Mouse (Mus musculus): ENCODE measurements around the gene Polr1e. TPM values are rescaled to one million over a fixed set of nuclear protein-coding genes. Genes with fewer than 3 reads are reported as not detected.
"Not testable (repeated sequence)": the region's sequence is repeated elsewhere in the genome, so short reads cannot be mapped to it uniquely, and the experiment has no call there.

Gene Polr1e
- total and polyA plus RNA-seq, 2 experiments from 2014 or later: 46.7 to 71.2 TPM

DNA sequence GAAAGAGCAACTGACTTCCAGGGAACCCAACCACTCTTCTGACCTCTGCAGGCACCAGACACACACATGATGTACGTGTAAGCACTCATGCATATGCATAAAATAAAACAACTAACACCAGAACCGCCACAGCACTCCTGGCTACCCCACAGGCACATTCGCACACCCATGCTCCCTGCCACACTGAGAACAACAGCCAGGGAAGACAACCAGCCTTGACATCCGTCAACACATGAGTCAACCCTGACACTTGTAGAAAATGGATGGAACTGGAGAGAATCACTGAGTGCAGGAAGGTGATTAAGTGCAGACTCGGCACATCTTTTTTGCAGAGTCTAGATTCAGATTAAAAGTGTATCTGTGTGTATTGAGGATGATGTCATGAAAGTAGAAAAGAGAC, 18.2 kb downstream of the Polr1e start:
- Histone ChIP-seq H3K4me1 (ENCODE audit: control insufficient read depth, insufficient read depth) (peaks cover 7% of the 10 kb centered on the region), H3K9me3 (replicated peaks; ENCODE audit: control insufficient read depth, low read length) (no peaks in the 10 kb centered on the region), H3K9ac (replicated peaks; ENCODE audit: low read depth, low read length) (no peak overlapping the region), H3K4me3 (ENCODE audit: low read depth, low read length) (no peak overlapping the region), H3K27me3 (ENCODE audit: control insufficient read depth, insufficient read depth, low read length) (no peaks in the 10 kb centered on the region), H3K27ac (ENCODE audit: low read depth) (peak overlapping the region; percentile 97), H3K36me3 (replicated peaks; ENCODE audit: control insufficient read depth, insufficient read depth, low read length) (peaks cover 53% of the 10 kb centered on the region), H3K4me2 (ENCODE audit: low read depth, low read length) (no peak overlapping the region)
- ATAC-seq (ENCODE audit: insufficient read depth, low read depth): no peak
- DNase-seq (ENCODE audit: low spot score): no peak
- WGBS: 83% methylated on average over 5 of the region's 5 CpGs
- TF ChIP-seq EP300 (IDR thresholded peaks at IDR 0.05; ENCODE audit: low read depth): no peak
- no peak for TF ChIP-seq CTCF (IDR thresholded peaks at IDR 0.05; ENCODE audit: low read depth)

GRCm38 (mm10) chr4:45037455-45038410, 19.4 kb downstream of the Polr1e start:
- DNase-seq (ENCODE audit: low spot score) (peak; percentile 89), ATAC-seq (ENCODE audit: insufficient read depth, low read depth) (peak; percentile 90)
- Histone ChIP-seq H3K9me3 (replicated peaks; ENCODE audit: control insufficient read depth, low read length) (no peaks in the 10 kb centered on the region), H3K36me3 (replicated peaks; ENCODE audit: control insufficient read depth, insufficient read depth, low read length) (peaks cover 48% of the 10 kb centered on the region), H3K27ac (ENCODE audit: low read depth) (peak overlapping the region; percentile 97), H3K4me1 (ENCODE audit: control insufficient read depth, insufficient read depth) (peaks cover 7% of the 10 kb centered on the region), H3K4me2 (ENCODE audit: low read depth, low read length) (no peak overlapping the region), H3K9ac (replicated peaks; ENCODE audit: low read depth, low read length) (no peak overlapping the region), H3K27me3 (ENCODE audit: control insufficient read depth, insufficient read depth, low read length) (no peaks in the 10 kb centered on the region), H3K4me3 (ENCODE audit: low read depth, low read length) (no peak overlapping the region)
- 35% methylated on average over 13 of the region's 13 CpGs for WGBS
- TF ChIP-seq CTCF (IDR thresholded peaks at IDR 0.05; ENCODE audit: low read depth) (no peak), EP300 (IDR thresholded peaks at IDR 0.05; ENCODE audit: low read depth) (peak; percentile 91)

- peak overlapping the region; percentile 97 for H3K27ac ChIP-seq (ENCODE audit: low read depth)
- H3K27me3 ChIP-seq (ENCODE audit: control insufficient read depth, insufficient read depth, low read length): not testable (repeated sequence)
- WGBS: 38% methylated on average over 8 of the region's 8 CpGs
Observed at GRCm38 (mm10) chr4:45038879-45039278, 20.5 kb downstream of the Polr1e start.

GRCm38 (mm10) chr4:45039546-45039945, 21.2 kb downstream of the Polr1e start:
- ATAC-seq (ENCODE audit: insufficient read depth, low read depth); H3K9me3 ChIP-seq (replicated peaks; ENCODE audit: control insufficient read depth, low read length); H3K4me1 ChIP-seq (ENCODE audit: control insufficient read depth, insufficient read depth): not testable (repeated sequence)

More at GRCm38 (mm10) chr4:45038879-45039278, 20.5 kb downstream of the Polr1e start:
- H3K9me3 ChIP-seq (replicated peaks; ENCODE audit: control insufficient read depth, low read length); H3K9ac ChIP-seq (replicated peaks; ENCODE audit: low read depth, low read length); H3K4me1 ChIP-seq (ENCODE audit: control insufficient read depth, insufficient read depth); ATAC-seq (ENCODE audit: insufficient read depth, low read depth); H3K4me2 ChIP-seq (ENCODE audit: low read depth, low read length); H3K4me3 ChIP-seq (ENCODE audit: low read depth, low read length); DNase-seq (ENCODE audit: low spot score): not testable (repeated sequence)
- peaks cover 45% of the 10 kb centered on the region for H3K36me3 ChIP-seq (replicated peaks; ENCODE audit: control insufficient read depth, insufficient read depth, low read length)
- TF ChIP-seq CTCF (IDR thresholded peaks at IDR 0.05; ENCODE audit: low read depth): peak; percentile 37

DNA sequence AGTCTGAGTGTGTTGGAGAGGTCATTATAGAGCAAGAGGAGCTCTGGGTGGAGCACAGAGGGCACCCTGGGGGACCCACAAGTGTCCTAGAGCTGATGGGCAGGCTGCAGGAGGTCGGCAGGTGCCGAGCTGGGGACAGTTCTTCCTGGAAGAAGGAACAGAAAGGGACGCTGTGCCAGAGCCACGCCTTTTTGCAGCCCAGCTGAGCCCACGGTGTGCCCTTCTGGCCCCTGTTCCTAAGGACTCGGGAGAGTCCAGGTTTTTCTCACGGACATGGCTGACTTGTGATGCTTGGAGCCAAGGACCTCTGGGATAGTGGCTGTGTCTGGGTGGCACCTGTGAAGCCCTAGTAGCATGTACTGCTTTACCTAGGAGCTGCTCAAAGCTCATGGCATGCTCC, 22.4 kb downstream of the Polr1e start:
- Histone ChIP-seq H3K4me1 (ENCODE audit: control insufficient read depth, insufficient read depth) (peaks cover 7% of the 10 kb centered on the region), H3K9ac (replicated peaks; ENCODE audit: low read depth, low read length) (no peak overlapping the region), H3K4me3 (ENCODE audit: low read depth, low read length) (no peak overlapping the region), H3K27ac (ENCODE audit: low read depth) (no peak overlapping the region), H3K36me3 (replicated peaks; ENCODE audit: control insufficient read depth, insufficient read depth, low read length) (peaks cover 50% of the 10 kb centered on the region), H3K9me3 (replicated peaks; ENCODE audit: control insufficient read depth, low read length) (no peaks in the 10 kb centered on the region), H3K27me3 (ENCODE audit: control insufficient read depth, insufficient read depth, low read length) (no peaks in the 10 kb centered on the region), H3K4me2 (ENCODE audit: low read depth, low read length) (no peak overlapping the region)
- DNase-seq (ENCODE audit: low spot score): no peak
- TF ChIP-seq CTCF (IDR thresholded peaks at IDR 0.05; ENCODE audit: low read depth): no peak
- TF ChIP-seq EP300 (IDR thresholded peaks at IDR 0.05; ENCODE audit: low read depth): no peak
- WGBS: 73% methylated on average over 7 of the region's 7 CpGs
- no peak for ATAC-seq (ENCODE audit: insufficient read depth, low read depth)

More at GRCm38 (mm10) chr4:45039546-45039945, 21.2 kb downstream of the Polr1e start:
- H3K9ac ChIP-seq (replicated peaks; ENCODE audit: low read depth, low read length); H3K27me3 ChIP-seq (ENCODE audit: control insufficient read depth, insufficient read depth, low read length); H3K4me3 ChIP-seq (ENCODE audit: low read depth, low read length); H3K27ac ChIP-seq (ENCODE audit: low read depth); H3K4me2 ChIP-seq (ENCODE audit: low read depth, low read length); DNase-seq (ENCODE audit: low spot score): not testable (repeated sequence)
- peaks cover 45% of the 10 kb centered on the region for H3K36me3 ChIP-seq (replicated peaks; ENCODE audit: control insufficient read depth, insufficient read depth, low read length)
- 94% methylated on average over 7 of the region's 7 CpGs for WGBS

All from heart, postnatal 0 days (tissue).